Mouse (Mus musculus): ENCODE measurements around the gene Nlrp3. TPM values are rescaled to one million over a fixed set of nuclear protein-coding genes. Genes with fewer than 3 reads are reported as not detected.

Nlrp3 gene
- polyA plus RNA-seq, 1 experiment from 2014 or later, result 0.21 TPM

DNA sequence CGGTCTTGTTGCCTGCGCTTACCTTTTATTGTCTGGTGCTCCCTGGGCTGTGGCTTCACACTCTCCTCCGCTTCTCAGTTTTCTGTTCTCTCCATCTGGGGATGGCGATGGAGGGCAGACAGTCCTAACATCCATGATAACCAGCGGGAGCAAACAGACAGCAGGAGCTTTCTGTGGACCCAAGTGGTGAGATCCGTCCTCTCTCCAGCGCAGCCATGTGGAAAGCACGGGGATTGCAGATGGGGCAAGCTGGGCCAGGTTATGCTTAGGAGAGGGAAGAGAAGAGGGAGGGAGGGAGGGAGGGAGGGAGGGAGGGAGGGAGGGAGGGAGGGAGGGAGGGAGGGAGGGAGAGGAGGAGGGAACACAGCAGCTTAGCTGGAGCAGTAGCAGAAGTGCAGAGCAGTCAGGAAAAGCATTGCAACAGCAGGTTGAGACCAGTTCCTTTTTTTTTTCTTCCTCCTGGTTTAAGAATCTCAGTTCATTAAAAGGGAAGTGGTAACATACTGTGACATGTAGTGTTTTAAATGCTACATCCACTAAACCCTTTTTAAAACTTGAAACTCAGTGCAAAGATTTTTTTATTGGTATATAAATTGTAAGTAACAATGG, 14.8 kb upstream of the Nlrp3 start, which contains the start of gene Zkscan17:
Gene Zkscan17, minus strand, starts transcription at position 280 of the 609 bp plus-strand sequence.
- DNase-seq (ENCODE audit: low spot score), result peak; percentile 56

DNA sequence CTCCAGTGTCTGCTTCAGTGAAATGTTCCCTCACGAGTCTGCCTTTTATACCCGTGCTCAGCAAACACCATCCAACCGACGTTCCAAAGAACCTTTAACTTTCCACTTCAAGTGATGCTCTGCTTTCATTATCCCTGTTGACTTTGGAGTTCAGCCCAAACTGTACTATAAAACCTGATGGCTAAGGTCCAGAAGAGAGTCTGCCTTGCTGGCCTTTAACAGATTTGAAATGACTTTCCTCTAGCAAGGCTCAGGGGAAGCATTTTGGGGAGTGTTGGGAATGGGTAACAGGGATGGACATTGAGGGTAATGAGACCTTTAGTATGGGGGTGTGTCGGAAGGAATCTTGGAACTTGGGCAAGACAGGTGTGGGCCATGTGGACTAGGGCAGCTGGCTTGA, 11.1 kb upstream of the Nlrp3 start:
- Histone ChIP-seq H3K27ac (replicated peaks) (no peak overlapping the region), H3K27me3 (ENCODE audit: control insufficient read depth, insufficient read depth, low read length) (no peaks in the 10 kb centered on the region), H3K9ac (ENCODE audit: low read length) (no peak overlapping the region), H3K36me3 (ENCODE audit: control insufficient read depth, insufficient read depth, low read length) (no peaks in the 10 kb centered on the region), H3K4me1 (replicated peaks; ENCODE audit: control insufficient read depth, insufficient read depth) (no peaks in the 10 kb centered on the region), H3K9me3 (ENCODE audit: control insufficient read depth, low read length) (no peaks in the 10 kb centered on the region), H3K4me2 (replicated peaks; ENCODE audit: low read depth) (no peak overlapping the region), H3K4me3 (ENCODE audit: low read depth, low read length) (no peak overlapping the region)
- ATAC-seq (ENCODE audit: low FRiP score, low TSS enrichment), result no peak
- DNase-seq (ENCODE audit: low spot score), result no peak
- TF ChIP-seq EP300 (optimal IDR thresholded peaks at IDR 0.05), result no peak
- TF ChIP-seq CTCF (IDR thresholded peaks at IDR 0.05; ENCODE audit: low read depth), result no peak
- WGBS, result 60% methylated on average over 5 of the region's 5 CpGs

More for the DNA sequence above, 14.8 kb upstream of the Nlrp3 start, which contains the start of gene Zkscan17:
- Histone ChIP-seq H3K27me3 (ENCODE audit: control insufficient read depth, insufficient read depth, low read length) (no peaks in the 10 kb centered on the region), H3K4me2 (replicated peaks; ENCODE audit: low read depth) (no peak within 1 kb of the TSS), H3K4me1 (replicated peaks; ENCODE audit: control insufficient read depth, insufficient read depth) (no peaks in the 10 kb centered on the region), H3K9ac (ENCODE audit: low read length) (no peak within 1 kb of the TSS), H3K27ac (replicated peaks) (no peak within 1 kb of the TSS), H3K4me3 (ENCODE audit: low read depth, low read length) (no peak within 1 kb of the TSS), H3K9me3 (ENCODE audit: control insufficient read depth, low read length) (no peaks in the 10 kb centered on the region), H3K36me3 (ENCODE audit: control insufficient read depth, insufficient read depth, low read length) (no peaks in the 10 kb centered on the region)
- WGBS, result 48% methylated on average over 8 of the region's 8 CpGs
- TF ChIP-seq EP300 (optimal IDR thresholded peaks at IDR 0.05) (no peak), CTCF (IDR thresholded peaks at IDR 0.05; ENCODE audit: low read depth) (peak; percentile 61)
- ATAC-seq (ENCODE audit: low FRiP score, low TSS enrichment), result no peak

DNA sequence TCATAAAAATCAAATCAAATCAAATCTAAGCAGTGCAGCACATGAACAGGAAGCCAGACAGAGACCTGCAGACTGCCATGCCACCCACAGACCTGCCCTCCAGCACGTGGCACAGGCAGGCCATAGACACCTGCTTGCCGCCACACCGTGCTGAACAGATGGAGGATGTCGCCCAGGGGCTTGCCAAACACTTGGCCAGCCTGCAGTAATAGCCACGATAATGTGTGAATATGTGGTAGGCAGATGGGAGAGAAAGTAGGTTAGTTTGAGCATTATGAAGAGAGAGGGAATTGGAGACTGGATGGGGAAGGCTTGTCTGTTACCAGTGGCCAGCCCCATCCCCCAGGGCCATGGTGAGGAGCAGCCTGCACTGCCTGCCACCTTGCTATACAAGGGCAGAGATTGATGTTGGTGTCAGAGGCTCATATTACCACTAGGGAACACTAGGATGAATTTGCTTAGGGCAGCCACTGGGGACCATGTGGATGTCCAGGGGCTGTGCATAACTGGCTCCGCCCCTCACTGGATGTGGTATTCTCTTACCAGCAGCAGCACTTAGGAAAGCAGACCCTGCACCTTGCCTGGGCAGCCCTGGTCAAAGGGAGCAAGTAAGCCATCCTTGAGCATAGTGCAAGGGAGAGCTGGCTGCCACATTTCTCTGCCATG, 10.4 kb upstream of the Nlrp3 start:
- no peaks in the 10 kb centered on the region for H3K9me3 ChIP-seq (ENCODE audit: control insufficient read depth, low read length)
- H3K36me3 ChIP-seq (ENCODE audit: control insufficient read depth, insufficient read depth, low read length), result no peaks in the 10 kb centered on the region
- no peak overlapping the region for H3K27ac ChIP-seq (replicated peaks)
- H3K27me3 ChIP-seq (ENCODE audit: control insufficient read depth, insufficient read depth, low read length), result no peaks in the 10 kb centered on the region
- H3K4me1 ChIP-seq (replicated peaks; ENCODE audit: control insufficient read depth, insufficient read depth), result no peaks in the 10 kb centered on the region
- DNase-seq (ENCODE audit: low spot score) (no peak), ATAC-seq (ENCODE audit: low FRiP score, low TSS enrichment) (no peak)
- H3K4me2 ChIP-seq (replicated peaks; ENCODE audit: low read depth), result no peak overlapping the region
- TF ChIP-seq EP300 (optimal IDR thresholded peaks at IDR 0.05), result no peak
- TF ChIP-seq CTCF (IDR thresholded peaks at IDR 0.05; ENCODE audit: low read depth), result no peak
- H3K9ac ChIP-seq (ENCODE audit: low read length), result no peak overlapping the region
- H3K4me3 ChIP-seq (ENCODE audit: low read depth, low read length), result no peak overlapping the region
- WGBS, result 52% methylated on average over 6 of the region's 6 CpGs

DNA sequence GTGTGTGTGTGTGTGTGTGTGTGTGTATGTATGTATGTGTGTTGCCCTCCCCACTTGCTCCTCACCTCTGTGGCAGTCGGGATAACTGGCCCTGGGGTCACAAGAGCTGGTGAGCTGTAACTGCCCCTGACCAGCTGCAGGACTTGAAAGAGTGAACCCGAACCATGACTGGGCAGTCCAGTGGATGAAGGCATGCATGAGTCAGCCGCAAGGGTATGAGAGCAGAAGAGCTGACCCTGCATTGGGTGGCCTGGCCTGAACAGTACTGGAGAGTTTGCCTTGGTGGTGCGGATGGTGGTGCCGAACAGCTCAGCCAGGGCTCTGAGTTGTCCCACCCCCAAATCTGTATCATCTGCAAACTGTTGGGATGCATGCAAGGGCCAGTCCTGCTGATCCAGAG, 9.8 kb upstream of the Nlrp3 start:
- 70% methylated on average over 5 of the region's 5 CpGs for WGBS
- ATAC-seq (ENCODE audit: low FRiP score, low TSS enrichment), result no peak
- no peak for TF ChIP-seq CTCF (IDR thresholded peaks at IDR 0.05; ENCODE audit: low read depth)
- TF ChIP-seq EP300 (optimal IDR thresholded peaks at IDR 0.05), result no peak

DNA sequence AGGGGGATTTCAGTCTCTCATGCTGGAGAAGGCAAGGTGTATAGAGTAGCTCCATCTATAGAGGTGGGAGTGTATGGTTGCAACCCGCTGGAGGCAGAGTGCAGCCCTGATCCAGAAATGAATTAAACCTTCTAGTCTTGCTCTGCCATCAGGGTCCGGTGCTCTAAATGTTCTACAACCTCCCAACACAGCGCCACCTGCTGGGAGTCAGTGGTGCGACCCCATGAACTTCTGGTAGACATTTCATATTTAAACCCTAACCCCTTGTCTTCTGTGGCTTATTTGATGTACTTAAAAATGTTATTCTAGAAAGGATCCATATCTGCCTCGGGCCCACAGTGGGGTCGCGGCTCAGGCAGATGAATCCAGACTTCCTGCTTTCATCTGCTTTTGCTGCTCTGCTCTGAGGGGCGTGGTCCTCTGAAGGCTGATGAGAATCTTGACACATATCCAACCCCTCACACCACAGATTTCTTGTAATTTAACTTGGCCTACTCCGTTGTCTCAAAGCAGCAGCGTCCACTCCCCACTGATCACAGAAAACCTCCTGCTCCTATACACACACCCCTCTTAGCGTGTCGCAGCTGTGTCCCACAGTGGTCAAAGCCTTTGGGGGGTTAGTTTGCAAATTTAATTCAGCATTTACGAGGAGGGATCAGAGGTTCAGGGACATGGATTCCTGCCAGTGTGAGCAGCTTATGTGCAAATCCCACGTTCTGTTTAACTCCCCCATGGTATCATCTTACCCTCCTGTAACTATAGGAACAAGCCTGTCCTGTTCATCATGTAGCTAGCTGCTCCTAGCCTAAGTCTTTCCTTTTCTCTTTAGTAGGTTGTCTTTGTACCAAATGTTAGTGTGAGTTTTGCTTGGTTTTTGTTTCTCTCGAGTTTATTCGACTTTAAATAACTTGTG, 3.9 kb upstream of the Nlrp3 start:
- peak; percentile 38; the same call in 1 of the 2 replicates for ATAC-seq (ENCODE audit: low FRiP score, low TSS enrichment)
- Histone ChIP-seq H3K4me1 (replicated peaks; ENCODE audit: control insufficient read depth, insufficient read depth) (no peaks in the 10 kb centered on the region), H3K4me2 (replicated peaks; ENCODE audit: low read depth) (0 out of 2 replicates have a peak overlapping the region, but pooled peaks have one; percentile 21), H3K9ac (ENCODE audit: low read length) (no peak overlapping the region), H3K27ac (replicated peaks) (peak overlapping the region; percentile 36), H3K27me3 (ENCODE audit: control insufficient read depth, insufficient read depth, low read length) (no peaks in the 10 kb centered on the region), H3K9me3 (ENCODE audit: control insufficient read depth, low read length) (no peaks in the 10 kb centered on the region), H3K36me3 (ENCODE audit: control insufficient read depth, insufficient read depth, low read length) (no peaks in the 10 kb centered on the region), H3K4me3 (ENCODE audit: low read depth, low read length) (no peak overlapping the region)
- DNase-seq (ENCODE audit: low spot score), result peak; percentile 18
- TF ChIP-seq CTCF (IDR thresholded peaks at IDR 0.05; ENCODE audit: low read depth) (peak; percentile 66), EP300 (optimal IDR thresholded peaks at IDR 0.05) (no peak)
- 53% methylated on average over 16 of the region's 16 CpGs for WGBS

More for the DNA sequence above, 9.8 kb upstream of the Nlrp3 start:
- no peak overlapping the region for H3K4me2 ChIP-seq (replicated peaks; ENCODE audit: low read depth)
- no peak overlapping the region for H3K9ac ChIP-seq (ENCODE audit: low read length)
- H3K4me3 ChIP-seq (ENCODE audit: low read depth, low read length), result no peak overlapping the region
- H3K36me3 ChIP-seq (ENCODE audit: control insufficient read depth, insufficient read depth, low read length), result no peaks in the 10 kb centered on the region
- DNase-seq (ENCODE audit: low spot score), result no peak
- H3K9me3 ChIP-seq (ENCODE audit: control insufficient read depth, low read length), result no peaks in the 10 kb centered on the region
- no peaks in the 10 kb centered on the region for H3K27me3 ChIP-seq (ENCODE audit: control insufficient read depth, insufficient read depth, low read length)
- H3K4me1 ChIP-seq (replicated peaks; ENCODE audit: control insufficient read depth, insufficient read depth), result no peaks in the 10 kb centered on the region
- H3K27ac ChIP-seq (replicated peaks), result no peak overlapping the region
